Mouse (Mus musculus): ENCODE data around the gene Armcx4.

DNA sequence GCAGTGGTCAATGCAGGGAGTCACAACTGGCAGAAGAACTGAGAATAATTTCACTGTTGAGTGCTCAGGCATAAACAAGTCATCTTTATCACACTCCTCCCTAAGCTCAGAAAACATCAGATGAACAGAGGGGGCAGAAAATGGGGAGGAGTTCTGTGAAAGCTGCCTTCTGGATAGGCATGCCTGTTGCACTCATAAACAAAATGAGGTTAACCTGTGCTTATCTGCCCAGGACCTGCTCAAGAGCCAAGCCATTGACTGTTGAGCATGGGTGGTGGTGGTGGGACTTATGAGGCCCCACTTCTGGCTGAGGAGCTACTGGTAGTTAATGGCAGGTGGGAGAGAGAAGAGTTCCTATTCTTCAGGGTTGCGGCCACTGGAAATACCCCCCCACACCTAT, 51.5 kb downstream of the Armcx4 start:
- TF ChIP-seq CTCF (conservative IDR thresholded peaks at IDR 0.05; ENCODE audit: low read length) (no peak), NANOG (IDR thresholded peaks at IDR 0.05; ENCODE audit: borderline replicate concordance, low read length) (no peak), POU5F1 (IDR thresholded peaks at IDR 0.05; ENCODE audit: borderline replicate concordance, low read length) (no peak)

Measured in E14TG2a.4 (cell line).